Mouse (Mus musculus): ENCODE data around the gene Gm47841. TPM values are rescaled to one million over a fixed set of nuclear protein-coding genes. Genes with fewer than 3 reads are reported as not detected.

Gene Gm47841
- polyA plus RNA-seq, 1 experiment from 2014 or later = not detected

GRCm38 (mm10) chr15:101011352-101011751 lies 35.8 kb downstream of the Gm47841 start:
- Histone ChIP-seq H3K9ac (replicated peaks; ENCODE audit: low read length) (no peak overlapping the region), H3K36me3 (ENCODE audit: insufficient read depth, low read length) (0 out of 2 replicates have a peak, but pooled peaks cover 2% of the 10 kb centered on the region), H3K4me2 (replicated peaks; ENCODE audit: low read depth, low read length) (no peak overlapping the region), H3K4me1 (ENCODE audit: insufficient read depth, low read length) (peaks cover 4% of the 10 kb centered on the region; the same call in 1 of the 2 replicates), H3K9me3 (ENCODE audit: low read length) (no peaks in the 10 kb centered on the region), H3K27me3 (ENCODE audit: insufficient read depth, low read length) (no peaks in the 10 kb centered on the region), H3K4me3 (ENCODE audit: low read length) (no peak overlapping the region), H3K27ac (ENCODE audit: low read length) (no peak overlapping the region)
- no peak for ATAC-seq (ENCODE audit: low FRiP score, low TSS enrichment)
- WGBS = 85% methylated on average over 6 of the region's 6 CpGs

GRCm38 (mm10) chr15:101008386-101009010 lies 38.7 kb downstream of the Gm47841 start:
- H3K9ac ChIP-seq (replicated peaks; ENCODE audit: low read length) = no peak overlapping the region
- no peaks in the 10 kb centered on the region for H3K9me3 ChIP-seq (ENCODE audit: low read length)
- H3K36me3 ChIP-seq (ENCODE audit: insufficient read depth, low read length) = 0 out of 2 replicates have a peak, but pooled peaks cover 2% of the 10 kb centered on the region
- no peaks in the 10 kb centered on the region for H3K27me3 ChIP-seq (ENCODE audit: insufficient read depth, low read length)
- H3K4me2 ChIP-seq (replicated peaks; ENCODE audit: low read depth, low read length) = no peak overlapping the region
- WGBS = 71% methylated on average over 14 of the region's 14 CpGs
- H3K4me3 ChIP-seq (ENCODE audit: low read length) = no peak overlapping the region
- H3K4me1 ChIP-seq (ENCODE audit: insufficient read depth, low read length) = peaks cover 4% of the 10 kb centered on the region; the same call in 1 of the 2 replicates
- no peak overlapping the region for H3K27ac ChIP-seq (ENCODE audit: low read length)
- ATAC-seq (ENCODE audit: low FRiP score, low TSS enrichment) = no peak

- H3K4me1 ChIP-seq (ENCODE audit: insufficient read depth, low read length) = peaks cover 4% of the 10 kb centered on the region; the same call in 1 of the 2 replicates
- no peak overlapping the region for H3K4me3 ChIP-seq (ENCODE audit: low read length)
- no peak overlapping the region for H3K9ac ChIP-seq (replicated peaks; ENCODE audit: low read length)
- peak; percentile 32; the same call in 1 of the 2 replicates for ATAC-seq (ENCODE audit: low FRiP score, low TSS enrichment)
- H3K36me3 ChIP-seq (ENCODE audit: insufficient read depth, low read length) = no peaks in the 10 kb centered on the region
- H3K4me2 ChIP-seq (replicated peaks; ENCODE audit: low read depth, low read length) = peak overlapping the region; percentile 62
- WGBS = 55% methylated on average over 7 of the region's 7 CpGs
- H3K9me3 ChIP-seq (ENCODE audit: low read length) = no peaks in the 10 kb centered on the region
- no peaks in the 10 kb centered on the region for H3K27me3 ChIP-seq (ENCODE audit: insufficient read depth, low read length)
- no peak overlapping the region for H3K27ac ChIP-seq (ENCODE audit: low read length)
Measured at GRCm38 (mm10) chr15:101007236-101007635, 40.0 kb downstream of the Gm47841 start.

- Histone ChIP-seq H3K9me3 (ENCODE audit: low read length) (no peaks in the 10 kb centered on the region), H3K36me3 (ENCODE audit: insufficient read depth, low read length) (no peaks in the 10 kb centered on the region), H3K27me3 (ENCODE audit: insufficient read depth, low read length) (no peaks in the 10 kb centered on the region), H3K4me3 (ENCODE audit: low read length) (peak overlapping the region; percentile 53), H3K4me2 (replicated peaks; ENCODE audit: low read depth, low read length) (peak overlapping the region; percentile 62), H3K4me1 (ENCODE audit: insufficient read depth, low read length) (peaks cover 4% of the 10 kb centered on the region; the same call in 1 of the 2 replicates), H3K9ac (replicated peaks; ENCODE audit: low read length) (peak overlapping the region; percentile 67), H3K27ac (ENCODE audit: low read length) (peak overlapping the region; percentile 51; the same call in 1 of the 2 replicates)
- ATAC-seq (ENCODE audit: low FRiP score, low TSS enrichment) = peak; percentile 96
- 10% methylated on average over 14 of the region's 15 CpGs for WGBS
Measured at GRCm38 (mm10) chr15:101006251-101007040, 40.8 kb downstream of the Gm47841 start.

GRCm38 (mm10) chr15:101005717-101006116 lies 41.5 kb downstream of the Gm47841 start:
- H3K4me1 ChIP-seq (ENCODE audit: insufficient read depth, low read length) = peaks cover 4% of the 10 kb centered on the region; the same call in 1 of the 2 replicates
- H3K4me3 ChIP-seq (ENCODE audit: low read length) = no peak overlapping the region
- no peaks in the 10 kb centered on the region for H3K27me3 ChIP-seq (ENCODE audit: insufficient read depth, low read length)
- ATAC-seq (ENCODE audit: low FRiP score, low TSS enrichment) = no peak
- 80% methylated on average over 8 of the region's 8 CpGs for WGBS
- H3K36me3 ChIP-seq (ENCODE audit: insufficient read depth, low read length) = no peaks in the 10 kb centered on the region
- no peaks in the 10 kb centered on the region for H3K9me3 ChIP-seq (ENCODE audit: low read length)
- no peak overlapping the region for H3K27ac ChIP-seq (ENCODE audit: low read length)
- no peak overlapping the region for H3K9ac ChIP-seq (replicated peaks; ENCODE audit: low read length)
- no peak overlapping the region for H3K4me2 ChIP-seq (replicated peaks; ENCODE audit: low read depth, low read length)

GRCm38 (mm10) chr15:101004538-101004937 lies 42.7 kb downstream of the Gm47841 start:
- no peak overlapping the region for H3K27ac ChIP-seq (ENCODE audit: low read length)
- H3K9ac ChIP-seq (replicated peaks; ENCODE audit: low read length) = no peak overlapping the region
- H3K4me1 ChIP-seq (ENCODE audit: insufficient read depth, low read length) = peaks cover 4% of the 10 kb centered on the region; the same call in 1 of the 2 replicates
- no peak for ATAC-seq (ENCODE audit: low FRiP score, low TSS enrichment)
- no peaks in the 10 kb centered on the region for H3K27me3 ChIP-seq (ENCODE audit: insufficient read depth, low read length)
- H3K36me3 ChIP-seq (ENCODE audit: insufficient read depth, low read length) = no peaks in the 10 kb centered on the region
- WGBS = 76% methylated on average over 3 of the region's 3 CpGs
- no peak overlapping the region for H3K4me3 ChIP-seq (ENCODE audit: low read length)
- H3K4me2 ChIP-seq (replicated peaks; ENCODE audit: low read depth, low read length) = no peak overlapping the region
- H3K9me3 ChIP-seq (ENCODE audit: low read length) = no peaks in the 10 kb centered on the region

- no peaks in the 10 kb centered on the region for H3K9me3 ChIP-seq (ENCODE audit: low read length)
- no peak for ATAC-seq (ENCODE audit: low FRiP score, low TSS enrichment)
- H3K4me1 ChIP-seq (ENCODE audit: insufficient read depth, low read length) = peaks cover 4% of the 10 kb centered on the region; the same call in 1 of the 2 replicates
- H3K4me3 ChIP-seq (ENCODE audit: low read length) = no peak overlapping the region
- no peak overlapping the region for H3K9ac ChIP-seq (replicated peaks; ENCODE audit: low read length)
- H3K27ac ChIP-seq (ENCODE audit: low read length) = no peak overlapping the region
- H3K27me3 ChIP-seq (ENCODE audit: insufficient read depth, low read length) = no peaks in the 10 kb centered on the region; the same call in 1 of the 2 replicates
- no peaks in the 10 kb centered on the region for H3K36me3 ChIP-seq (ENCODE audit: insufficient read depth, low read length)
- 93% methylated on average over 3 of the region's 3 CpGs for WGBS
- no peak overlapping the region for H3K4me2 ChIP-seq (replicated peaks; ENCODE audit: low read depth, low read length)
Measured at GRCm38 (mm10) chr15:101002466-101002865, 44.7 kb downstream of the Gm47841 start.

- ATAC-seq (ENCODE audit: low FRiP score, low TSS enrichment) = no peak
Measured at GRCm38 (mm10) chr15:101001685-101002084, 45.5 kb downstream of the Gm47841 start.

GRCm38 (mm10) chr15:100997090-100997489 lies 50.1 kb downstream of the Gm47841 start:
- no peaks in the 10 kb centered on the region; the same call in 1 of the 2 replicates for H3K27me3 ChIP-seq (ENCODE audit: insufficient read depth, low read length)
- no peak overlapping the region for H3K27ac ChIP-seq (ENCODE audit: low read length)
- H3K4me3 ChIP-seq (ENCODE audit: low read length) = no peak overlapping the region
- no peaks in the 10 kb centered on the region for H3K9me3 ChIP-seq (ENCODE audit: low read length)
- H3K4me1 ChIP-seq (ENCODE audit: insufficient read depth, low read length) = no peaks in the 10 kb centered on the region
- 27% methylated on average over 4 of the region's 4 CpGs for WGBS
- H3K4me2 ChIP-seq (replicated peaks; ENCODE audit: low read depth, low read length) = no peak overlapping the region
- no peaks in the 10 kb centered on the region for H3K36me3 ChIP-seq (ENCODE audit: insufficient read depth, low read length)
- no peak overlapping the region for H3K9ac ChIP-seq (replicated peaks; ENCODE audit: low read length)
- no peak for ATAC-seq (ENCODE audit: low FRiP score, low TSS enrichment)

More at GRCm38 (mm10) chr15:101001685-101002084, 45.5 kb downstream of the Gm47841 start:
- 90% methylated on average over 1 of the region's 1 CpGs for WGBS
- Histone ChIP-seq H3K4me2 (replicated peaks; ENCODE audit: low read depth, low read length) (no peak overlapping the region), H3K9ac (replicated peaks; ENCODE audit: low read length) (no peak overlapping the region), H3K9me3 (ENCODE audit: low read length) (no peaks in the 10 kb centered on the region), H3K27me3 (ENCODE audit: insufficient read depth, low read length) (no peaks in the 10 kb centered on the region; the same call in 1 of the 2 replicates), H3K36me3 (ENCODE audit: insufficient read depth, low read length) (no peaks in the 10 kb centered on the region), H3K4me1 (ENCODE audit: insufficient read depth, low read length) (no peaks in the 10 kb centered on the region), H3K4me3 (ENCODE audit: low read length) (no peak overlapping the region), H3K27ac (ENCODE audit: low read length) (no peak overlapping the region)

All from kidney, embryonic 16.5 days (tissue).